Mouse (Mus musculus) lung, postnatal 25 days (tissue): ENCODE results near the gene 2810004N23Rik.
"Not testable (repeated sequence)": the region's sequence is repeated elsewhere in the genome, so short reads cannot be mapped to it uniquely, and the experiment has no call there.

Source experiments
- DNase-seq: peaks from one replicate; pipeline ENCODE4 v3.0.0; 2022; ENCODE audit warnings: low spot score

The 2810004N23Rik gene

GRCm38 (mm10) chr8:124866669-124867068, 3.7 kb upstream of the 2810004N23Rik start:
- DNase-seq, result no peak

DNA sequence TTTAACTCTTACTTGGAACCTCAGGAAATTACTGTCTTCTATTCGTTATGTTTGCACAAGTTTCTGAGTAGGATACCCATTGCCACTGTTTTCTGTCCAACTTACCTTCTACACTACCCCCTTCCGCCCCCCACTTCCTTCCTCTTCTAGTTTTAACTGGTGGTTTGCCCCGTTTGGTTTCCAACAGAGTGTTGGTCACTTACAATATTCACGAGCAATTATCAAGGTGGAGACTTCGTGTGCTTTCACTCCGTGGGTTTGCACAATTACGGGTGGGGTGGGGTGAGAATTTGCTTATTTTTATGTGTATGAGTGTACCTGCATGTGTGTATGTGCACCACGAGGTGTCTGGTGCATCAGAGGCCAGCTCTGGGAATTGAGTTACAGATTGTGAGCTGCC, 809 bp upstream of the 2810004N23Rik start:
- DNase-seq, result no peak

- DNase-seq, result no peak
These were observed 300 bp upstream of the 2810004N23Rik start for GRCm38 (mm10) chr8:124863163-124863677.

DNA sequence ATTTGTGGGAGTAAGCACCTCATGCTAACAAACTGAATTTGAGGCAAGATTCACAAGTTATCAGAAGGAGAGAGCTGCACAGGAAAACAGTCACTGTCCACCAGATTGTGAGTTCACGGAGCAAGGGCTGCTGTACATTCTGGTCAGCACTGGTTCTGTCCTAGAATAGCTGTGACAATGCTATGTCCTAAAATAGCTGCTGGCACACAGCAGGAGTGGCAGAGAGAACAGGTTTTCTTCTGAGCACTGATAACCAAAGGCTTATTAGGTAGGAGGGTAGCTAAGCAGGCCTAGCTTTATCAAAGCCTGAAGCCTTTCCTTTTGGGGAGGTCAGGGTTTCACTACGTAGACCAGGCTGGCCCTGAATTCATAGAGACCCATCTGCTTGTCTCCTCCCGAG, 2.7 kb downstream of the 2810004N23Rik start:
- no peak for DNase-seq

- no peak for DNase-seq
These were observed 3.5 kb downstream of the 2810004N23Rik start for GRCm38 (mm10) chr8:124859466-124859865.

DNA sequence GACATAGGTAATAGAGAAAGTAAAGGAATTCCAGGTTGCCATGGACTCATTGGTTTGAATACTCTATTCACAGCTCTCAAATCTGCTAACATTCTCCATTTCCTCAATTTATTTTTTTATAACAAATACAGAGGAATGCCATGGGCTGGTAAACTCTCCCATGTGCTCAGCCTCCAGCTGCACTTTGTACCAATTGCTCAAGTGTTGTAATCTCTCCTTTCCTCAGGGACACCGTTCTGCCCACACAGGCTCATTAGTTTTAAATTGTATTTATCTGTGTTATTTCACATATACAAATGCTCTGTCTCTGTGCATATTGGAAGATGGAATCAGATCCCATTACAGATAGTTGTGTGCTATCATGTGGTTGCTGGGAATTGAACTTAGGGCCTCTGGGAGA, 9.4 kb downstream of the 2810004N23Rik start:
- no peak for DNase-seq

GRCm38 (mm10) chr8:124845573-124845972, 17.3 kb downstream of the 2810004N23Rik start:
- no peak for DNase-seq

DNA sequence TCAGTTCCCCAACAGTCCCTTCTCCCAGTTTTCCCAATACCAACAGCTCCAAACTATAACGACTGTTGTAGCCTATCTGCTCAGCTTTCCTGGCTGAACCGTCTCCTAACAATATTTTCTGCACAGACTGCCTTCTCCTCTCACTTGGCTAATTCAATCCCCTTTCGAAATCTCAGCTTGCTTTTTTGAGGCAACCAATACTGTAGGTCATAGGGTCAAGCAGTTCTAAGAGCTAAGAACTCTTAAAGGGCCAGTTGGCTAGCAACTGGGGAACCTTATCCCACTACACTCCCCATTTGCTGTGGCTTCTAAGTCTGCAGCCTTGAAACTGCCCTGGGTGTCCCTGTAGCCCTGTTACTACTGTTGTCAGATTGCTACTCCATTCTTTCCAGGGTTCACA, 17.8 kb downstream of the 2810004N23Rik start:
- DNase-seq, result peak; percentile 77

- not testable (repeated sequence) for DNase-seq
These were observed 20.0 kb downstream of the 2810004N23Rik start for GRCm38 (mm10) chr8:124842929-124843328.

- DNase-seq, result no peak
These were observed 21.1 kb downstream of the 2810004N23Rik start for GRCm38 (mm10) chr8:124841775-124842174.

- no peak for DNase-seq
These were observed 22.0 kb downstream of the 2810004N23Rik start for GRCm38 (mm10) chr8:124840900-124841299.

GRCm38 (mm10) chr8:124839371-124839770, 23.5 kb downstream of the 2810004N23Rik start:
- no peak for DNase-seq

DNA sequence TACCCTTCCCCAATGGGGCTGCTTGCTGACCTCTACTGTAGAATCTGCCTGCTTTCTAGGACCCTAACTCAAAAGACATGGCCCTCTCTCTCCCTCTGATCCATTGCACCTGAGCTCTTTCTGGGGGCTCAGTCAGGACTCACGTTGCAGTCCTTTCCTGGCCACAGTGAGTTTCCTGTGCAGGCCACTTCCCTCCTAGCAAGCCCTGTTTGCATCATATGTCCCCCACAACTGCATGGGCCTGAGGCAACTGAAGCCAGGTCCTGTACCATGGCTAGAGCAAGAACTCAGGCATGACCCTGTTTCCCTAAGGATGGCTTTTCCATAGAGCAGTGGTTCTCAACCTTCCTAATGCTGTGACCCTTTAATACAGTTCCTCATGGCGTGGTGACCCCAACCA, 25.0 kb downstream of the 2810004N23Rik start:
- no peak for DNase-seq

GRCm38 (mm10) chr8:124836907-124837306, 26.0 kb downstream of the 2810004N23Rik start:
- no peak for DNase-seq

DNA sequence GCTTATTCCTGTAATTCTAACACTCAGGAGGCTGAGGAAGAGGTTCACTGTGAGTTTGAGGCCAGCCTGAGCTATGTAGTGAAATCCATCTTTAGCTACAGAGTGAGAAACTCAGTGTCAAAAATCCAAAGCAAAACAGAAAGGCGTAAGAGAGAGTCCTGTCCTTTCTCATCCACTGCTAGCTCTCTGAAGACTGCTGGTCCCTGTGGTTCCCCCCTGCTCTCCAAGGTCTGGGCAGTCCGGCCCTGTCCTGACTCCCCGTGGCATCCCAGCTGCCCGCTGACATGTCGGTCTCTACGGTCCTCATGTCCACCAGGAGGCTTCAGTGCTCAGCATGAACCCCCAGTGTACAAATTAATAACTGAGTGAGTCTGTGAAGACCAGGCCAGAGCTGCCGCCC, 26.6 kb downstream of the 2810004N23Rik start:
- DNase-seq, result no peak

DNA sequence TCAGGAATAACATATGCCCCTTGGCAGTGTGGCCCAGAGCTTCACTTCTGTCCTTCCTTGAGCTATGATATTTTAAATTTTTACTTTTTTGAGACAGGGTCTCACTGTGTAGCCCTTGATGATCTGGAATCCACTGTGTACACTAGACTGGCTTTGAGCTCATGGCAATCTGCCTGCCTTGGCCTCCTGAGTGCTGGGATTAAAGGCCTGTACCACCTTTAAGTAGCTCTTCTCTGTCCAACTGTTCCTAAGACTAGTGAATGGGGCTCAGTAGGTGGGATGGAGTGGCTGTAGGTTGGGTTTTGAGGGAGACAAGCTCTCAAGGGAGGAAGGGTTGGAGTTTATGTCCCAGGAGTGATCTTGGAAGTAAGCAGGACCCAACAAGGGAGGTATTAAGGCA, 27.1 kb downstream of the 2810004N23Rik start:
- no peak for DNase-seq

DNA sequence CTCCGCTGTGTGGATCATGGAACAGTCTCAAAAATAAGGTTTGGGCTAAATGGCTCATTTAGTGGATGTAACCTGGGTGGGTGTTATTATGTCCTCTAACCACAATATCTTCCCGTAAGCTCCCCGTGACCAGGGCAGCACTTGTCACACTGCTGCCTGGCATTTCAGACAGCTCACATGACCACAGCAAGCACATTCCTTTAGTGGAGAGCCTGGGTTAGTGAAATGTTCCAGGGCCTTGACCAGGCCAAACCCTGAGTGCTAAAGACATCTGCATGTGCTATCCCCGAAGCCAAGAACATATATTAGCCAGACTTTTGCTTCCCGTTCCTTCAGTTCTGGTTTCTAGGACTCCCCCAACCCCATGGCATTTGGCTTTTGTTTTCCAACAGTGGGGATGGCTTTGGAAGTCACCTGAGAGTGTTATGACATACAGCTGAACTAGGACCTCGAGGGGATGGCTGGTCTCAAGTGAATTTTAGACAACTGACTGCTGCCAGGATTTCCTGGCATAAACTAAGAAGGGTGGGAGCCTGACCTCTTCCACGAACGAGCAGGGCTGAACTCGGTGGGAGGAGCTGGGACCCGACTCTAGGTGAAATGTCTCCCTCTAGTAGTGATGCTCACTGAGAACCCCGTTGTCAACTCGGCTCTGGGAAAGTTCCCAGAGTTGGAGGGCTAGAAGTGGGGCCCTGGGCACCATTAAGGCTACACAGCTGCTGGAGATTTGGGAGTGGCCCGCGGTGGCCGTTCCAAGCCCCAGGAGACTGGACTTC, 29.3 kb downstream of the 2810004N23Rik start:
- peak; percentile 50 for DNase-seq

GRCm38 (mm10) chr8:124831941-124832340, 31.0 kb downstream of the 2810004N23Rik start:
- DNase-seq, result no peak

- DNase-seq, result no peak
These were observed 31.4 kb downstream of the 2810004N23Rik start for GRCm38 (mm10) chr8:124831531-124831930.

- no peak for DNase-seq
These were observed 32.9 kb downstream of the 2810004N23Rik start for GRCm38 (mm10) chr8:124830050-124830449.

- DNase-seq, result no peak
These were observed 34.2 kb downstream of the 2810004N23Rik start for GRCm38 (mm10) chr8:124828561-124829240.

- peak; percentile 60 for DNase-seq
These were observed 35.5 kb downstream of the 2810004N23Rik start for GRCm38 (mm10) chr8:124827387-124827786.

- DNase-seq, result peak; percentile 61
These were observed 36.3 kb downstream of the 2810004N23Rik start for GRCm38 (mm10) chr8:124826658-124827057.
